Mouse (Mus musculus): ENCODE data around the gene Dyrk1b. TPM values are rescaled to one million over a fixed set of nuclear protein-coding genes. Genes with fewer than 3 reads are reported as not detected.

Gene Dyrk1b
- polyA plus RNA-seq, 1 experiment from 2014 or later: 15.0 TPM

DNA sequence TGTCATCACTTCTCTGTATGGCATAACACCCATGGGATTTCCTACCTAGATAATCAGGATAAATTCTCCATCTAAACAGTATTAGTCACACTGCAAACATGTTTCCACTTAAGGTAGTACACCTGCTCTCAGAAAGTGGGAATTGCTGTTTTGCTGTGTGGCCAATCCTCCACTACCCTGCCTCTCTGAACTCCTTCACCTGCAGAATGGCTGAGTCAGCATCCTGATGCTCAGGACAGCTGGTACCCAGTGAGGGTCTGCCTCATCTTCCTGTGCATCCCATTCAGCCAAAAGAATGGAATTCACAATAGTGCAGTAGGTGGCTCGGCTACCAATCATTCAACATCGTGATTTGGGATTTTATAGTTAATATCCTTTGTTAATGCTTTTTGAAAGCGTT, 19.4 kb upstream of the Dyrk1b start:
- Histone ChIP-seq H3K36me3 (ENCODE audit: insufficient read depth, low read length) (no peaks in the 10 kb centered on the region), H3K9me3 (replicated peaks; ENCODE audit: low read length) (no peaks in the 10 kb centered on the region), H3K27me3 (ENCODE audit: insufficient read depth, low read length) (no peaks in the 10 kb centered on the region), H3K9ac (ENCODE audit: low read depth, low read length) (no peak overlapping the region), H3K4me3 (replicated peaks; ENCODE audit: low read depth, low read length) (no peak overlapping the region), H3K4me1 (replicated peaks; ENCODE audit: insufficient read depth, low read length) (no peaks in the 10 kb centered on the region), H3K27ac (no peak overlapping the region), H3K4me2 (ENCODE audit: low read length) (no peak overlapping the region)
- TF ChIP-seq CTCF (IDR thresholded peaks at IDR 0.05; ENCODE audit: low read depth): no peak
- DNase-seq (ENCODE audit: low spot score) (no peak), ATAC-seq (replicated peaks; ENCODE audit: low FRiP score, low read depth) (no peak)
- 81% methylated on average over 3 of the region's 3 CpGs for WGBS

DNA sequence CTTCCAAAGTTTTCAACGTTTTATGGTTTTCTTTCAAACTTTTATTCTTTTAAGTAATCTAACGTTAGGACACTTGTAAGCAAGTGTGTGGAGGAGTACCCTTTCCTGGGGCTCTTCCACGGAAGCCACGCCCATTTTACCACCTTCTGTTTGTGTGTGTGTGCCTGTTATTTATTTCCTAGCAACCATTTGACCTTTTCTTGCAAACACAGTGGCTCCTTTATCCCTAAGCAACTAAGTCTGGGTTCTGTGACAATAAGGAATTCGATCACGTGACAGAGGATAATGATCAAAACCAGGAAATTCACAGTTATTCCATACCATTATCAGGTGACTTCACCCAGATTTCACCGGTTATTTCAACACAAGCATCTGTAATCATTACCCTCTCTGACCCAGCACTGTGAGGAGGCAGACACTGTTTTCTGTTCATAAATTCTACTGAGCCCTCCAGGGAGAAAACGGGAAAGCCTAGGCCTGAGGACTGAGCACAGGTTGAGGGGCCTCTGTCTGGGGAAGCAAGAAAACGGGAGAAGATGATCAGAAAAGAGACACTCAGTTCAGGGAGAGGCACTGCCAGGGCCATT, 18.0 kb upstream of the Dyrk1b start:
- Histone ChIP-seq H3K27me3 (ENCODE audit: insufficient read depth, low read length) (no peaks in the 10 kb centered on the region), H3K9me3 (replicated peaks; ENCODE audit: low read length) (no peaks in the 10 kb centered on the region), H3K36me3 (ENCODE audit: insufficient read depth, low read length) (no peaks in the 10 kb centered on the region), H3K4me1 (replicated peaks; ENCODE audit: insufficient read depth, low read length) (no peaks in the 10 kb centered on the region), H3K27ac (no peak overlapping the region), H3K4me3 (replicated peaks; ENCODE audit: low read depth, low read length) (no peak overlapping the region), H3K9ac (ENCODE audit: low read depth, low read length) (no peak overlapping the region), H3K4me2 (ENCODE audit: low read length) (no peak overlapping the region)
- no peak for DNase-seq (ENCODE audit: low spot score)
- 33% methylated on average over 9 of the region's 9 CpGs for WGBS
- no peak for TF ChIP-seq CTCF (IDR thresholded peaks at IDR 0.05; ENCODE audit: low read depth)
- 0 out of 2 replicates have a peak, but pooled peaks have one; percentile 11 for ATAC-seq (replicated peaks; ENCODE audit: low FRiP score, low read depth)

DNA sequence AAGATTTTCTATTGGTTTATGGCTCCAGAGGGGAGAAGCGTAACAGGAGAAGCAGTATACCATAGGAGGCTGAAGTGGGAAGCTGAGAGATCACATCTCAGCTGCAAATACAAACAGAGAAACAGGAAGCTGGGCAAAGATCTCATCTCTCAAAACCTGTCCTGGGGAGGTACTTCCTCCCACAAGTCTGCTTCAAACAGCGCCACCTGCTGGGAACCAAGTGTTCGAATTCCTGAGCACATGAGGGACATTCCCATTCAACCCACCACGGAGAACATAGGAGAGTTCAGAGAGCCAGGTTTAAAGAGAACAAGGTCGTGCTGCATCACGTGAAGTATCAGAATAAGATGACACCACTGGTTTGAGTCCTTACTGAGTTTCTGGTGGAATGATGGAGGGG, 13.9 kb upstream of the Dyrk1b start:
- peak; percentile 39; the same call in 1 of the 2 replicates for TF ChIP-seq CTCF (IDR thresholded peaks at IDR 0.05; ENCODE audit: low read depth)
- Histone ChIP-seq H3K9ac (ENCODE audit: low read depth, low read length) (no peak overlapping the region), H3K4me3 (replicated peaks; ENCODE audit: low read depth, low read length) (no peak overlapping the region), H3K9me3 (replicated peaks; ENCODE audit: low read length) (no peaks in the 10 kb centered on the region), H3K36me3 (ENCODE audit: insufficient read depth, low read length) (no peaks in the 10 kb centered on the region), H3K27me3 (ENCODE audit: insufficient read depth, low read length) (no peaks in the 10 kb centered on the region), H3K4me1 (replicated peaks; ENCODE audit: insufficient read depth, low read length) (peaks cover 1% of the 10 kb centered on the region; the same call in 1 of the 2 replicates), H3K27ac (no peak overlapping the region), H3K4me2 (ENCODE audit: low read length) (no peak overlapping the region)
- DNase-seq (ENCODE audit: low spot score): no peak
- no peak for ATAC-seq (replicated peaks; ENCODE audit: low FRiP score, low read depth)
- 82% methylated on average over 6 of the region's 6 CpGs for WGBS

GRCm38 (mm10) chr7:28168320-28169115, 10.8 kb upstream of the Dyrk1b start:
- peak overlapping the region; percentile 60 for H3K4me3 ChIP-seq (replicated peaks; ENCODE audit: low read depth, low read length)
- TF ChIP-seq CTCF (IDR thresholded peaks at IDR 0.05; ENCODE audit: low read depth): peak; percentile 92
- 8% methylated on average over 9 of the region's 9 CpGs for WGBS
- peak overlapping the region; percentile 66 for H3K9ac ChIP-seq (ENCODE audit: low read depth, low read length)
- H3K4me2 ChIP-seq (ENCODE audit: low read length): peak overlapping the region; percentile 77
- ATAC-seq (replicated peaks; ENCODE audit: low FRiP score, low read depth) (peak; percentile 22; the same call in 1 of the 2 replicates), DNase-seq (ENCODE audit: low spot score) (peak; percentile 91)
- H3K4me1 ChIP-seq (replicated peaks; ENCODE audit: insufficient read depth, low read length): peaks cover 8% of the 10 kb centered on the region
- no peaks in the 10 kb centered on the region for H3K9me3 ChIP-seq (replicated peaks; ENCODE audit: low read length)
- H3K27ac ChIP-seq: peak overlapping the region; percentile 89
- H3K27me3 ChIP-seq (ENCODE audit: insufficient read depth, low read length): no peaks in the 10 kb centered on the region
- no peaks in the 10 kb centered on the region for H3K36me3 ChIP-seq (ENCODE audit: insufficient read depth, low read length)

- Histone ChIP-seq H3K4me3 (replicated peaks; ENCODE audit: low read depth, low read length) (peak within 1 kb of the TSS; percentile 60), H3K27me3 (ENCODE audit: insufficient read depth, low read length) (no peaks in the 10 kb centered on the region), H3K36me3 (ENCODE audit: insufficient read depth, low read length) (no peaks in the 10 kb centered on the region), H3K4me2 (ENCODE audit: low read length) (peak within 1 kb of the TSS; percentile 77), H3K9ac (ENCODE audit: low read depth, low read length) (peak within 1 kb of the TSS; percentile 66), H3K27ac (peak within 1 kb of the TSS; percentile 89), H3K9me3 (replicated peaks; ENCODE audit: low read length) (no peaks in the 10 kb centered on the region), H3K4me1 (replicated peaks; ENCODE audit: insufficient read depth, low read length) (peaks cover 8% of the 10 kb centered on the region)
- DNase-seq (ENCODE audit: low spot score) (peak; percentile 95), ATAC-seq (replicated peaks; ENCODE audit: low FRiP score, low read depth) (peak; percentile 92)
- no peak for TF ChIP-seq CTCF (IDR thresholded peaks at IDR 0.05; ENCODE audit: low read depth)
- WGBS: under 1% methylated on average over 79 of the region's 80 CpGs
Observed at GRCm38 (mm10) chr7:28169489-28170422, 9.5 kb upstream of the Dyrk1b start, which contains the start of gene Fbl. Gene Fbl (plus strand): TSS chr7:28169710.

- H3K4me3 ChIP-seq (replicated peaks; ENCODE audit: low read depth, low read length): no peak overlapping the region
- 87% methylated on average over 4 of the region's 4 CpGs for WGBS
Observed at GRCm38 (mm10) chr7:28175358-28175757, 3.9 kb upstream of the Dyrk1b start.

More at GRCm38 (mm10) chr7:28175358-28175757, 3.9 kb upstream of the Dyrk1b start:
- H3K27me3 ChIP-seq (ENCODE audit: insufficient read depth, low read length): no peaks in the 10 kb centered on the region
- no peak for DNase-seq (ENCODE audit: low spot score)
- H3K9ac ChIP-seq (ENCODE audit: low read depth, low read length): no peak overlapping the region
- no peak for TF ChIP-seq CTCF (IDR thresholded peaks at IDR 0.05; ENCODE audit: low read depth)
- H3K9me3 ChIP-seq (replicated peaks; ENCODE audit: low read length): no peaks in the 10 kb centered on the region
- no peak overlapping the region for H3K4me2 ChIP-seq (ENCODE audit: low read length)
- H3K4me1 ChIP-seq (replicated peaks; ENCODE audit: insufficient read depth, low read length): peaks cover 7% of the 10 kb centered on the region
- no peak for ATAC-seq (replicated peaks; ENCODE audit: low FRiP score, low read depth)
- no peak overlapping the region for H3K27ac ChIP-seq
- H3K36me3 ChIP-seq (ENCODE audit: insufficient read depth, low read length): peaks cover 25% of the 10 kb centered on the region
